Mouse (Mus musculus) hindbrain, embryonic 12.5 days (tissue): ENCODE measurements around the gene 1700012P22Rik. TPM values are rescaled to one million over a fixed set of nuclear protein-coding genes. Genes with fewer than 3 reads are reported as not detected.

ENCODE experiments used
- ATAC-seq: fragments of 200-750 bp; cut with Nextera tagmentation; 2 replicates; pipeline ENCODE4 v1.8.0; 2017; ENCODE audit warnings: moderate TSS enrichment; ENCODE audit not compliant: low FRiP score
- H3K27ac ChIP-seq: fragments of 300-500 bp; sonication (generic); 2 replicates; pipeline ENCODE4 v1.5.1; 2016; ENCODE audit warnings: mild to moderate bottlenecking
- H3K27me3 ChIP-seq: fragments of 300-500 bp; sonication (generic); 2 replicates; pipeline ENCODE4 v1.6.1; 2016; ENCODE audit warnings: mild to moderate bottlenecking
- H3K36me3 ChIP-seq: fragments of 300-500 bp; sonication (generic); 2 replicates; pipeline ENCODE4 v1.6.1; 2016; ENCODE audit warnings: mild to moderate bottlenecking
- H3K4me1 ChIP-seq: fragments of 300-500 bp; sonication (generic); 2 replicates; pipeline ENCODE4 v1.6.1; 2016
- H3K4me2 ChIP-seq: fragments of 300-500 bp; sonication (generic); replicated peaks from 2 replicates; pipeline ENCODE4 v1.6.1; 2016; ENCODE audit warnings: mild to moderate bottlenecking
- H3K4me3 ChIP-seq: fragments of 300-500 bp; sonication (generic); 2 replicates; pipeline ENCODE4 v1.5.1; 2016; ENCODE audit warnings: mild to moderate bottlenecking
- H3K9ac ChIP-seq: fragments of 300-500 bp; sonication (generic); 2 replicates; pipeline ENCODE4 v1.6.1; 2016; ENCODE audit warnings: mild to moderate bottlenecking, moderate library complexity
- H3K9me3 ChIP-seq: fragments of 300-500 bp; sonication (generic); replicated peaks from 2 replicates; pipeline ENCODE4 v1.6.1; 2016; ENCODE audit warnings: mild to moderate bottlenecking
- WGBS: fragments of 180-500 bp; shearing (Covaris S2); methylation state at CpG from one replicate; pipeline ENCODE4 v1.1.7; 2016; 5-methylcytosine and 5-hydroxymethylcytosine counted together
- polyA plus RNA-seq: library from polyadenylated mRNA; unstranded; fragments of >200 nt; fragmentation: Nextera tagmentation; extraction: Ambion mirVana; gene quantifications from 2 replicates; pipeline ENCODE4 v1.2.1, GENCODE M21; 2016

Gene 1700012P22Rik
- polyA plus RNA-seq, result 0.22 and 0.33 TPM in 2 replicates

DNA sequence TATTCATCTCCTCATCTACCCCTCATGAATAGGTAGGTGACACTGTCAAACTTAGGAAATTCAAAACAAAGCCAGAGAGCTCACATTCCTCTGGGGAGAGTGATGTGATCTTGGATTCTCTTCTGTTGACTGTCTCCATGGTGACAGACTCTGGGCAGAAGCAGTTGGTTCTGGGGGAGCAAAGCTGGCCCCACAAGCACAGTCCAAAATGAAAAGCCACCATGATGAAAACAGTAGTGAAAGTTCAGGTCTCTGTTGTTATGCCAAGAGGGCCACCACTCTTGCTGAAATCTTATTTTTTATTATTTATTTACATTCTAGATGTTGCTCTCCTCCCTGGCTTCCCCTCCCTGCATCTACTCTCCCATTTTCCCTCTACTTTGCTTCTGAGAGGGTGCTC is at the start of gene 1700012P22Rik:
1700012P22Rik (minus strand) TSS at position 101 of the 400 bp plus-strand sequence.
- Histone ChIP-seq H3K27me3 (no peaks in the 10 kb centered on the region), H3K36me3 (no peaks in the 10 kb centered on the region), H3K9me3 (0 out of 2 replicates have a peak, but pooled peaks cover 12% of the 10 kb centered on the region), H3K4me1 (no peaks in the 10 kb centered on the region), H3K4me2 (no peak within 1 kb of the TSS), H3K9ac (no peak within 1 kb of the TSS), H3K27ac (no peak within 1 kb of the TSS), H3K4me3 (no peak within 1 kb of the TSS)
- no peak for ATAC-seq

DNA sequence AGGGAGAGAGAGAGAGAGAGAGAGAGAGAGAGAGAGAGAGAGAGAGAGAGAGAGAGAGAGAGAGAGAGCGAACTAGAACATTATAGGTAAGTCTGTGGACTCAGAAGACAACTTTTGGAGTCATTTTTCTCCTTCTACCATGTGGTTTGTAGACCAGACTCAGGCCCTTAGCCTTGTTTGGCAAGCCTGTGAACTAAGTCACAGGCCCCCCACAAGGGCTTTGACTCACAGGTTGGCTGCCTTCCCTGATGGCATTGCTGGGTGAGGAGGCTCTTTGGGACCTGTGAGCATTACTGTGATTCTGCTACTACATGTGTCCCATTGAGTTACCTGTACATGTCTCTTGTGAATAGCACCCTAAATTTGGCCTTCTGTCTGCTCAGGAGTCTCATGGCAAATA is 29.5 kb upstream of the 1700012P22Rik start:
- no peak for ATAC-seq
- H3K36me3 ChIP-seq, result no peaks in the 10 kb centered on the region
- 89% methylated on average over 1 of the region's 1 CpGs for WGBS
- no peak overlapping the region for H3K9ac ChIP-seq
- H3K9me3 ChIP-seq, result peaks cover 33% of the 10 kb centered on the region
- no peak overlapping the region for H3K4me3 ChIP-seq
- no peaks in the 10 kb centered on the region for H3K27me3 ChIP-seq
- H3K4me2 ChIP-seq, result no peak overlapping the region
- no peaks in the 10 kb centered on the region for H3K4me1 ChIP-seq
- H3K27ac ChIP-seq, result no peak overlapping the region

DNA sequence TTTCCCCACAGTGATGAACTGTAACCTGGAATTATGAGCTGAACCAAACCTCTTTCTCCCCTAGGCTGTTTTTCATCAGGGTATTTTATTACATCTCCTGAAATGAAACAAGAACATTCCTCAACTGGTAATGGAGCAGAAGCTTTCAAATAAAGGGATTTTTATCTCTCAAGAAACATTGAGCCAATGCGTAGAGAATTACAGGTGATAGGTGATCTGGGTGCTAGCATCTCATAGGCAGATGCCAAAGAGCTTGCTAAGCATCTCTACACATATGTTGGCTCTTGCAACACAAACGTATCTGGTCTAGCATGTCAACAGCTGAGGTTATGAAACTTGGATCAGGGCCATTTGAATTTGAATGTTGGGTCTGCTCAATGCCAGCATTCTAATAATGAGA is 26.6 kb upstream of the 1700012P22Rik start:
- Histone ChIP-seq H3K36me3 (no peaks in the 10 kb centered on the region), H3K9me3 (peaks cover 31% of the 10 kb centered on the region), H3K27me3 (no peaks in the 10 kb centered on the region), H3K4me1 (no peaks in the 10 kb centered on the region), H3K4me2 (no peak overlapping the region), H3K4me3 (no peak overlapping the region), H3K9ac (no peak overlapping the region), H3K27ac (no peak overlapping the region)
- no peak for ATAC-seq
- WGBS, result 85% methylated on average over 2 of the region's 2 CpGs

DNA sequence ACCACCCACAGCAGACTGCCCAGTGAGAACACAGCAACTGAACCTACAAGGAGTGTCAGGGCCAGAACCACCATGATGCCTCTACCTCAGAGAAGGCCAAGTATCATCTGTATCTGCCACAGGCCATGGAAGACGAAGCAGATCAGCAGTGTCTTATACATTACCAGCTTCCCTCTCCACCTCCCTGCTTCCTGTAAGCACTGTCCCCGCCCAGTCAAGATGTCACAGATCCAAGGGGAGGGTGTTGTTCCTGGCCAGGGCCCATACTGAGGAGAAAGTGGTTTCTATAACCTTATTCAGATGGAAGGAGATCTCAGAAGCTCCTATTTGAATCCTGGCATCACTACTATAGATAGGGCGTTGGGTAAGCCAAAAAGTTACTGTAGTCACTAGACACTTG is 25.1 kb upstream of the 1700012P22Rik start, which contains the start of gene Aadacl3:
Aadacl3 (minus strand) TSS at position 101 of the 400 bp plus-strand sequence.
- no peak within 1 kb of the TSS for H3K4me2 ChIP-seq
- WGBS, result 84% methylated on average over 3 of the region's 3 CpGs
- no peaks in the 10 kb centered on the region for H3K36me3 ChIP-seq
- no peaks in the 10 kb centered on the region for H3K4me1 ChIP-seq
- H3K4me3 ChIP-seq, result no peak within 1 kb of the TSS
- H3K9me3 ChIP-seq, result peaks cover 32% of the 10 kb centered on the region
- ATAC-seq, result no peak
- H3K27me3 ChIP-seq, result no peaks in the 10 kb centered on the region
- no peak within 1 kb of the TSS for H3K9ac ChIP-seq
- no peak within 1 kb of the TSS for H3K27ac ChIP-seq

DNA sequence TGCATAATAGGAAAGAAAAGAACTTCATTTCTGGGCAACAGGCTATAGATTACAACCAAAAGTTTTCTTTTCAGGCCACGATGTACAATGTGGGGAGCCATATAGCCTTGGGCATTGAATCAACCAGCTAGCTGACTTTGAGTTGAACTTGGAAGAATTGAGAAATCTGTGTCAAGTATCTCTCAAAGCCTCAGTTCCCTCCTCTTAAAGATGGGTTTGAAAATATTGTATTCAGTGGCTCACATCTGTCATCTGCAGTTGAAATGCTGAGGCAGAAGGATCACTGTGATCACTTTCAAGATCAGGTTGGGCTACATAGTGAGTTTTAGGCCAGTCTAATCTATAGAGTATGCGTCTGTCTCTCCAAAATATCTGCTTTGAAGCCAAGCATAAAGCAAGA is 14.6 kb upstream of the 1700012P22Rik start, which contains the start of gene Gm9944:
Gm9944 (minus strand) TSS at position 101 of the 400 bp plus-strand sequence.
- Histone ChIP-seq H3K9ac (no peak within 1 kb of the TSS), H3K27ac (no peak within 1 kb of the TSS), H3K9me3 (peaks cover 15% of the 10 kb centered on the region; the same call in 1 of the 2 replicates), H3K4me1 (no peaks in the 10 kb centered on the region), H3K4me3 (no peak within 1 kb of the TSS), H3K36me3 (no peaks in the 10 kb centered on the region), H3K27me3 (no peaks in the 10 kb centered on the region), H3K4me2 (no peak within 1 kb of the TSS)
- 70% methylated on average over 2 of the region's 2 CpGs for WGBS
- ATAC-seq, result no peak

DNA sequence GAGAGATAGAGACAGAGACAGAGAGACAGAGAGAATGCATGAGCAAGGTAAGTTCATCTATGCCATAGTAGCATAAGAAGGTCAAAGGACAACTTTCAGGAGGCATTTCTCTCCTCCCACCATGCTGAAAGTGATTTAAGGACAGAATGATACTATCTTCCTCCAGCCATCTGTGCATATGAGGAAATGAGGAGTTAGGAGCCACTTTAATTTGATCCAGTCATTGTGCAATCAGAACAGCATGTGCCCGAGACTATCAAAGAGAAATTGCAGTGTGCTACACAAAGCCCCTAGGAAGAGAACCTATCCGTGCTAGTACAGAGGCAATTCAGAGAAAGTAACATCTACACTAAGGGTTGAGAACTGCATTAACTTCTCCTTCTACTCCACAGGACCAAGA is 10.0 kb upstream of the 1700012P22Rik start:
- Histone ChIP-seq H3K9ac (no peak overlapping the region), H3K4me2 (no peak overlapping the region), H3K4me3 (no peak overlapping the region), H3K4me1 (no peaks in the 10 kb centered on the region), H3K27me3 (no peaks in the 10 kb centered on the region), H3K9me3 (no peaks in the 10 kb centered on the region), H3K27ac (no peak overlapping the region), H3K36me3 (no peaks in the 10 kb centered on the region)
- no peak for ATAC-seq
- 85% methylated on average over 2 of the region's 2 CpGs for WGBS

DNA sequence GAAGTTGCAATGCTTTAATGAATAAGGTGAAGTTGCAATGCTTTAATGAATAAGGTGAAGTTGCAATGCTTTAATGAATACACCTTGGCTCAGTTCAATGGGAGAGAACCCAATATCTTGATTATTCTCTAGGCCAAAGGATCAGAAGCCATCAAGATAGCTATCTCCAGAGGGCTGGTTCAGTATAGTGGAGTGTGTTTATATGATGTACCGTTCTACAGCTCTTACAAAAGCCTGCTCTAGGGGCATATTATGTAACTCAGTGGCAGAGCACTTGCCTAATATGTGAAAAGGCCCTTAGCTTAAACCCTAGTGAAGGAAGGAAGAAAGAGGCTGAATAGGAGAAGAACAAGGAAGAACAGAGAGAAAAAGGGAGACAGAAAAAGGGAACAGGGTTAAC is 3.0 kb upstream of the 1700012P22Rik start:
- WGBS, result 83% methylated on average over 1 of the region's 1 CpGs
- H3K4me2 ChIP-seq, result no peak overlapping the region
- 0 out of 2 replicates have a peak, but pooled peaks cover 12% of the 10 kb centered on the region for H3K9me3 ChIP-seq
- no peak for ATAC-seq
- no peak overlapping the region for H3K9ac ChIP-seq
- H3K4me1 ChIP-seq, result no peaks in the 10 kb centered on the region
- no peak overlapping the region for H3K27ac ChIP-seq
- H3K36me3 ChIP-seq, result no peaks in the 10 kb centered on the region
- no peaks in the 10 kb centered on the region for H3K27me3 ChIP-seq
- no peak overlapping the region for H3K4me3 ChIP-seq

DNA sequence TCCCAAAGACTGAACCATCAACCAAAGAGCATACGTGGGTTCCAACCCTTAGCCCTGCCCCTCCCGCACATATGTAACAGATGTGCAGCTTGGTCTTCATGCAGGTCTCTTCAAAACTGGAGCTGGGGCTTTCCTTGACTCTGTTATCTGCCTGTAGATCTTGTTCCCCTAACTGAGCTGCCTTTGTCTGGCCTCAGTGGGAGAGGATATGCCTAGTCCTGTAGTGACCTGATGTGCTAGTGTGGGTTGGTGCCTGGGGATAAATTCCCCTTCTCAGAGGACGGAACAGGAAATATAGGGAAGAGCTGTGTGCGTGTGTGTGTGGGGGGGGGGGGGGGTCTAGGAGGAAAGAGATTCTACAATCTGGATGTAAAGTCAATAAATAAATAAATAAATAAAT is 2.5 kb upstream of the 1700012P22Rik start:
- Histone ChIP-seq H3K27ac (no peak overlapping the region), H3K36me3 (no peaks in the 10 kb centered on the region), H3K4me2 (no peak overlapping the region), H3K9me3 (0 out of 2 replicates have a peak, but pooled peaks cover 12% of the 10 kb centered on the region), H3K4me3 (no peak overlapping the region), H3K27me3 (no peaks in the 10 kb centered on the region), H3K4me1 (no peaks in the 10 kb centered on the region), H3K9ac (no peak overlapping the region)
- no peak for ATAC-seq
- WGBS, result 88% methylated on average over 4 of the region's 4 CpGs

DNA sequence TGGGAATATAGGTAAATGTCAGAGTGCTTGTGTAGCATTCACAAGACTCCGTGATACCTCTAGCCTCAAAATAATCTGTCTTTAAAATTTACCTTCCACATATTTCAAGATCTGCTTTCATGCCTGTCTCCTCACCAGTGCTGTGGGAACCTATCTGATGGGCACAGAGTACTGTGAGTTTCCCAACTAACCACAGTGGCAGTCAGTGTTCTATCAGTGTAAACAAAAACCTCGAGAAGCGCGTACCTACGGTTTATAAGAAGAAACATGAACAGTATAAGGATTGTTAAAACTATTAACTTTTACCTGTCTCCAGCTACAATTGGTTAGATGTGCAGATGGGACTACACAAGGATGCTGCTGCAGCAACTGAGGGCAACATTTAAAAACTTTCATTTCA is 5.4 kb downstream of the 1700012P22Rik start:
- H3K9ac ChIP-seq, result no peak overlapping the region
- H3K9me3 ChIP-seq, result 0 out of 2 replicates have a peak, but pooled peaks cover 11% of the 10 kb centered on the region
- H3K4me2 ChIP-seq, result no peak overlapping the region
- ATAC-seq, result no peak
- no peaks in the 10 kb centered on the region for H3K27me3 ChIP-seq
- no peaks in the 10 kb centered on the region for H3K36me3 ChIP-seq
- no peak overlapping the region for H3K27ac ChIP-seq
- 89% methylated on average over 5 of the region's 5 CpGs for WGBS
- H3K4me1 ChIP-seq, result no peaks in the 10 kb centered on the region
- H3K4me3 ChIP-seq, result no peak overlapping the region

DNA sequence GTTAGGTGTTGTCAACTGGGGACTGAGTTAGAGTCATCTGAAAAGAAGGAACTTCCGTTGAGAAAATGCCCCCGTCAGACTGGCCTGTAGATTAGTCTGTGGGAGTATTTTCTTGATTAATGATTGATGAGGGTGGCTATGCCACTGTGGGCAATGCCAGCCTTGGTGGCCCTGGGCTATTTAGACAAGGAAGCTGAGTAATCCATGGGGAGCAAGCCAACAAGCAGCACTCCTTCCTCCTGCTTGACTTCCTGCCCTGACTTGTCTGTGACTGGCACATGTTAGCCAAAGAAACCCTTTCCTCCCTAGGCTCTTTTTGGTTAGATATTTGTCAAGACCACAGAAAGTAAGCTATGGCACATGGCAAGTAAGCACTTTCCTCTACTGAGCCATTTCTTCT is 7.8 kb downstream of the 1700012P22Rik start:
- Histone ChIP-seq H3K9me3 (0 out of 2 replicates have a peak, but pooled peaks cover 9% of the 10 kb centered on the region), H3K9ac (no peak overlapping the region), H3K4me3 (no peak overlapping the region), H3K27ac (no peak overlapping the region), H3K4me2 (no peak overlapping the region), H3K4me1 (no peaks in the 10 kb centered on the region), H3K27me3 (no peaks in the 10 kb centered on the region), H3K36me3 (no peaks in the 10 kb centered on the region)
- no peak for ATAC-seq
- 88% methylated on average over 2 of the region's 2 CpGs for WGBS

DNA sequence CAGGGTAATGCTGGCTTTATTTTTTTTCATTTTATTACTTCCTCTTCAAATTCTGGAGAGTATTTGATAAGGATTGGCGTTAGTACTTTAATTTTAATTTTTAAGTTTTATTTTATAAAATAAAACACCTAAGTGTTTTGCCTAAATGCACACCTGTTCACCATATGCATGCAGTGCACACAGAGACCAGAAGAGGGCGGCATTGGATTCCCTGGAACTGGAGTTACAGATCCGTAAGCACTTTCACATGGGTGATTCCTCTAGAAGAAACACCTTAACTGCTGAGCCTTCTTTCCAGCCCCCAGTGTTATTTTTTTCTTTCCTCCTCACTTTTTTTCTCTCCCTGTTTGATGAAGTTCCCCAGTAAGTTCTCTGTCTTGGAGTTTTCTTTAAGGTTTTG is 9.7 kb downstream of the 1700012P22Rik start:
- Histone ChIP-seq H3K4me1 (no peaks in the 10 kb centered on the region), H3K27me3 (no peaks in the 10 kb centered on the region), H3K9me3 (0 out of 2 replicates have a peak, but pooled peaks cover 9% of the 10 kb centered on the region), H3K36me3 (no peaks in the 10 kb centered on the region), H3K4me3 (no peak overlapping the region), H3K9ac (no peak overlapping the region), H3K27ac (no peak overlapping the region), H3K4me2 (no peak overlapping the region)
- ATAC-seq, result no peak
- WGBS, result 26% methylated on average over 3 of the region's 3 CpGs

DNA sequence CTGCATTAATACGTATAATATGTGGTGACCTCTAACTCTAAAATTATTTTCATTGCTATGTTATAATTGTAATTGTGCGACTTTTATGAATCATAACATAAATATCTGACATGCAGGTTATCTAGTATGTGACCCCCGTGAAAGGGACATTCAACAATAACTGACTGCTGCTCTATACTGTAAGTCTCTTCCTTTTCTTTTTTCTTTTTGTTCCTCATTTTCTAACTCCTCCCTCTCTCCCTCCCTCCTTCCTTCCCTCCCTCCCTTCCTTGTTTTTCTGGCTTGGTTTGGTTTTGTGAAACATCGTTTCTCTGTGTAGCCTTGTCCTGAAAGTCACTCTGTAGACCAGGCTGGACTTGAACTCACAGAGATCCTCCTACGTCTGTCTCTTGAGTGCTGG is 14.0 kb downstream of the 1700012P22Rik start:
- ATAC-seq, result no peak
- no peak overlapping the region for H3K4me2 ChIP-seq
- no peaks in the 10 kb centered on the region for H3K27me3 ChIP-seq
- H3K9me3 ChIP-seq, result peaks cover 22% of the 10 kb centered on the region; the same call in 1 of the 2 replicates
- H3K4me3 ChIP-seq, result no peak overlapping the region
- H3K4me1 ChIP-seq, result no peaks in the 10 kb centered on the region
- no peaks in the 10 kb centered on the region for H3K36me3 ChIP-seq
- 82% methylated on average over 5 of the region's 5 CpGs for WGBS
- H3K27ac ChIP-seq, result no peak overlapping the region
- no peak overlapping the region for H3K9ac ChIP-seq

DNA sequence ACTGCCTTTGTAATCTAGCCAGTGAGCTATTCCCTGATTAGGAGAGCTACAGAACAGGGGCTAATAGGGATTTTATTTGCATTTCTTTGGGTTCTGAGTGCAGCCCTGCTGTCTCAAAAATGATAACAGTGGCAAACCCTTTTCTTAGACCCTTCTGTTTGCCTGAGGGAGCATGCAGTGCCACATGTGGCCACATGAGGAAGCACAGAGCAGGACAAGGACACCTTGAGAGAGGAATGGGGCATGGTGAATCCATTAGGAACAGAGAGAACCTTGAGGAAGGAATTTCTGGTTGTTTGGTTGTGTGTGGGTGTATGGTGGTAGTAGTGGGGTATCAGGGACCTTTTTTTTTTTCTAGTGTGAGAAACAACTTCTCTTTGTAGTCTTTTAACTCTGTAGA is 17.9 kb downstream of the 1700012P22Rik start:
- Histone ChIP-seq H3K27me3 (no peaks in the 10 kb centered on the region), H3K9ac (no peak overlapping the region), H3K4me1 (no peaks in the 10 kb centered on the region), H3K9me3 (peaks cover 27% of the 10 kb centered on the region), H3K4me3 (no peak overlapping the region), H3K36me3 (no peaks in the 10 kb centered on the region), H3K4me2 (no peak overlapping the region), H3K27ac (no peak overlapping the region)
- no peak for ATAC-seq
